Mouse (Mus musculus) hindbrain, embryonic 13.5 days (tissue): Measurements from ENCODE around the gene Hcls1. TPM values are rescaled to one million over a fixed set of nuclear protein-coding genes. Genes with fewer than 3 reads are reported as not detected.

Experiments used
- ATAC-seq: fragments of 200-750 bp; cut with Nextera tagmentation; 2 replicates; pipeline ENCODE4 v1.8.0; 2017; ENCODE audit warnings: moderate TSS enrichment; ENCODE audit not compliant: low FRiP score
- H3K27ac ChIP-seq: fragments of 300-500 bp; sonication (generic); 2 replicates; pipeline ENCODE4 v1.5.1; 2015; ENCODE audit warnings: inconsistent platforms, mild to moderate bottlenecking, moderate library complexity
- H3K27me3 ChIP-seq: fragments of 300-500 bp; sonication (generic); 2 replicates; pipeline ENCODE4 v1.6.1; 2015; ENCODE audit warnings: mild to moderate bottlenecking, inconsistent platforms
- H3K36me3 ChIP-seq: fragments of 300-500 bp; sonication (generic); 2 replicates; pipeline ENCODE4 v1.6.1; 2015; ENCODE audit warnings: mild to moderate bottlenecking, inconsistent platforms
- H3K4me1 ChIP-seq: fragments of 300-500 bp; sonication (generic); replicated peaks from 2 replicates; pipeline ENCODE4 v1.6.1; 2015; ENCODE audit warnings: inconsistent platforms
- H3K4me2 ChIP-seq: fragments of 300-500 bp; sonication (generic); 2 replicates; pipeline ENCODE4 v1.6.1; 2015; ENCODE audit warnings: inconsistent platforms, mild to moderate bottlenecking, moderate library complexity
- H3K4me3 ChIP-seq: fragments of 300-500 bp; sonication (generic); 2 replicates; pipeline ENCODE4 v1.5.1; 2015; ENCODE audit warnings: mild to moderate bottlenecking, inconsistent platforms
- H3K9ac ChIP-seq: fragments of 300-500 bp; sonication (generic); 2 replicates; pipeline ENCODE4 v1.6.1; 2015; ENCODE audit warnings: mild to moderate bottlenecking, inconsistent platforms
- H3K9me3 ChIP-seq: fragments of 300-500 bp; sonication (generic); 2 replicates; pipeline ENCODE4 v1.6.1; 2016; ENCODE audit warnings: inconsistent platforms
- WGBS: fragments of 180-500 bp; shearing (Covaris S2); methylation state at CpG from one replicate; pipeline ENCODE4 v1.1.7; 2015; 5-methylcytosine and 5-hydroxymethylcytosine counted together
- polyA plus RNA-seq: library from polyadenylated mRNA; unstranded; fragments of >200 nt; fragmentation: Nextera tagmentation; extraction: Ambion mirVana; gene quantifications from 2 replicates; pipeline ENCODE4 v1.2.1, GENCODE M21; 2015

The Hcls1 gene
- polyA plus RNA-seq, 1 experiment from 2014 or later, result 2.2 TPM

DNA sequence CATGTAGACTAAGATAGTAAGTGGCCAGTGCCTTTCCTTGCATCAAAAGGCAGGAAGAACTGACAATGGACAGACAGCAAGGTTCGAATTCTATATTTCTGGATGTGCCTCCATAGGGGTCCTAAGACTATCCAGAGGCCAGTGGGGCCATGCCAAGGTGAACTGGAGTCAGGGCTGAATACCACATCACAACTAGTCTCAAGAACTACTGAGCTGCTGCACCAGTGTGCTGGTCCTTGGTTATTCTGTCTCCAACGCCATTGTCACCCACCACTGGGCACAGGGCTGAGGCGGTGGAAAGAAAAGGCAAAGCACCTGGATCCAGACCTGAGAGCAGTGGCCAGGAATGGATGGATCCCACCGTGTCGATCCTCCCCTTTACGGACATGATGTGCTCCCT, 2.2 kb upstream of the Hcls1 start:
- ATAC-seq, result no peak
- Histone ChIP-seq H3K36me3 (peaks cover 62% of the 10 kb centered on the region), H3K27ac (no peak overlapping the region), H3K9me3 (no peaks in the 10 kb centered on the region), H3K27me3 (no peaks in the 10 kb centered on the region), H3K4me2 (no peak overlapping the region), H3K4me3 (no peak overlapping the region), H3K4me1 (no peaks in the 10 kb centered on the region), H3K9ac (no peak overlapping the region)
- WGBS, result 96% methylated on average over 6 of the region's 6 CpGs

GRCm38 (mm10) chr16:36934131-36934840, 497 bp upstream of the Hcls1 start:
- WGBS, result 80% methylated on average over 6 of the region's 6 CpGs
- Histone ChIP-seq H3K4me2 (no peak overlapping the region), H3K27ac (no peak overlapping the region), H3K9me3 (no peaks in the 10 kb centered on the region), H3K9ac (no peak overlapping the region), H3K36me3 (peaks cover 45% of the 10 kb centered on the region), H3K27me3 (no peaks in the 10 kb centered on the region), H3K4me1 (no peaks in the 10 kb centered on the region), H3K4me3 (no peak overlapping the region)
- no peak for ATAC-seq

- WGBS, result 95% methylated on average over 3 of the region's 3 CpGs
- Histone ChIP-seq H3K4me2 (no peak overlapping the region), H3K27me3 (no peaks in the 10 kb centered on the region), H3K4me3 (no peak overlapping the region), H3K27ac (no peak overlapping the region), H3K36me3 (peaks cover 30% of the 10 kb centered on the region), H3K9me3 (no peaks in the 10 kb centered on the region), H3K4me1 (no peaks in the 10 kb centered on the region), H3K9ac (no peak overlapping the region)
- no peak for ATAC-seq
Observed at GRCm38 (mm10) chr16:36935814-36936213, 1.0 kb downstream of the Hcls1 start.

GRCm38 (mm10) chr16:36941137-36941727, 6.4 kb downstream of the Hcls1 start:
- Histone ChIP-seq H3K4me3 (no peak overlapping the region), H3K4me1 (no peaks in the 10 kb centered on the region), H3K27me3 (no peaks in the 10 kb centered on the region), H3K4me2 (no peak overlapping the region), H3K9me3 (no peaks in the 10 kb centered on the region), H3K9ac (no peak overlapping the region), H3K36me3 (no peaks in the 10 kb centered on the region), H3K27ac (no peak overlapping the region)
- ATAC-seq, result no peak
- 77% methylated on average over 6 of the region's 6 CpGs for WGBS

DNA sequence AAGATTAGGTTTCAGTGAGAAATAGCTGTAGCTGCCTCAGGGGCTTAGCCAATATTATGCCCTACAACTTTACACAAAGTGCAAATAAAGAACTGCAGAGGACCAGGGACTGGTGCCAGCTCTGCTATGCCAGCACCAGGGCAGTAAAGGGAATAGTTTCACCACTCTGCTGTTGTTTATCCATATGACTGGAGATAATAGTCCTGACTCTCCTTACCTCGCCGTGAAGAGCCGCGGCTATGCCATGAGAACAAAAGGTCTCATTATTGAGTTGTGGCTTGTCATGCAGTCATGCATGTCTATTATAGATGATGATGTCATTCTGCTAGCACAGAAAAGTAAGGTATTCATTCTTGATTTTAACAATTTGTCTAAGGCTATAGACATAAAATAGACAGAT, 7.1 kb downstream of the Hcls1 start:
- Histone ChIP-seq H3K4me2 (no peak overlapping the region), H3K9ac (no peak overlapping the region), H3K4me3 (no peak overlapping the region), H3K4me1 (no peaks in the 10 kb centered on the region), H3K9me3 (no peaks in the 10 kb centered on the region), H3K27me3 (no peaks in the 10 kb centered on the region), H3K27ac (no peak overlapping the region), H3K36me3 (no peaks in the 10 kb centered on the region)
- ATAC-seq, result no peak
- 65% methylated on average over 4 of the region's 4 CpGs for WGBS

- Histone ChIP-seq H3K4me2 (no peak overlapping the region), H3K4me1 (no peaks in the 10 kb centered on the region), H3K27ac (no peak overlapping the region), H3K36me3 (no peaks in the 10 kb centered on the region), H3K4me3 (no peak overlapping the region), H3K9me3 (no peaks in the 10 kb centered on the region), H3K9ac (no peak overlapping the region), H3K27me3 (no peaks in the 10 kb centered on the region)
- whole genome bisulfite sequencing, result 92% methylated on average over 3 of the region's 3 CpGs
- no peak for ATAC-seq
Observed at GRCm38 (mm10) chr16:36943591-36943990, 8.8 kb downstream of the Hcls1 start.

- H3K4me3 ChIP-seq, result no peak overlapping the region
- ATAC-seq, result no peak
- H3K9ac ChIP-seq, result no peak overlapping the region
- no peaks in the 10 kb centered on the region for H3K36me3 ChIP-seq
- H3K27ac ChIP-seq, result no peak overlapping the region
- H3K9me3 ChIP-seq, result no peaks in the 10 kb centered on the region
- no peaks in the 10 kb centered on the region for H3K27me3 ChIP-seq
- no peaks in the 10 kb centered on the region for H3K4me1 ChIP-seq
- H3K4me2 ChIP-seq, result no peak overlapping the region
- 47% methylated on average over 11 of the region's 12 CpGs for WGBS
Observed at GRCm38 (mm10) chr16:36944895-36945424, 10.2 kb downstream of the Hcls1 start.

DNA sequence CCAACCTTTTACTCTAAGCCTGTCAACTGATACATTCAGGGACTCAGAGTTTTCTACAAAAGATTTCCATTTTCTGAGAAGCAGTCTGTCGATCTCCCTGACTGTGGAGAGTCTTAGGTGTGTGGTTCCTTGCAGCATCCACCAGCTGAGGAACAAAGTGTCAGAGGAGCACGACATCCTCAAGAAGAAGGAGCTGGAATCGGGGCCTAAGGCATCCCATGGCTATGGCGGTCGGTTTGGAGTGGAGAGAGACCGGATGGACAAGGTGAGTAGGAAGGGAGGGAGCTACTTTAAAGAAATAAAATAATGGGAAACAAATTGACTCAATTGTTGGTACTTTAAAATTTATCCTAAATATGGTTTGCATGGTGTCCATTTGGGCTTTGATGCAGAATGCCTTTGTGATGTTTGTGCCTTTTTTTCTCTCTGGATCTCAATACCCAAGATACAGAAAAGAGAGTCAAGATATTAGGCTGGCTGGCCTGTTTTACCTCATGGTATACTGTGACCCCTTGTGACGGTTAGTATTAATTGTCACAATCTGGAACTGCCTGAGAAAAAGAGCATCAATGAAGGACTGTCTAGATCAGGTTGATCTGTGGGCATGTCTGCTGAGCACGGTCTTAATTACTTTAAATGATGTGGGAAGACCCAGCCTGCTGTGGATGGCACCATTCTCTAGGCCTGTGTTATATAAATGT, 11.8 kb downstream of the Hcls1 start:
- Histone ChIP-seq H3K9ac (no peak overlapping the region), H3K4me3 (no peak overlapping the region), H3K27me3 (no peaks in the 10 kb centered on the region), H3K4me1 (no peaks in the 10 kb centered on the region), H3K27ac (no peak overlapping the region), H3K4me2 (no peak overlapping the region), H3K36me3 (no peaks in the 10 kb centered on the region), H3K9me3 (no peaks in the 10 kb centered on the region)
- 86% methylated on average over 8 of the region's 8 CpGs for WGBS
- no peak for ATAC-seq

DNA sequence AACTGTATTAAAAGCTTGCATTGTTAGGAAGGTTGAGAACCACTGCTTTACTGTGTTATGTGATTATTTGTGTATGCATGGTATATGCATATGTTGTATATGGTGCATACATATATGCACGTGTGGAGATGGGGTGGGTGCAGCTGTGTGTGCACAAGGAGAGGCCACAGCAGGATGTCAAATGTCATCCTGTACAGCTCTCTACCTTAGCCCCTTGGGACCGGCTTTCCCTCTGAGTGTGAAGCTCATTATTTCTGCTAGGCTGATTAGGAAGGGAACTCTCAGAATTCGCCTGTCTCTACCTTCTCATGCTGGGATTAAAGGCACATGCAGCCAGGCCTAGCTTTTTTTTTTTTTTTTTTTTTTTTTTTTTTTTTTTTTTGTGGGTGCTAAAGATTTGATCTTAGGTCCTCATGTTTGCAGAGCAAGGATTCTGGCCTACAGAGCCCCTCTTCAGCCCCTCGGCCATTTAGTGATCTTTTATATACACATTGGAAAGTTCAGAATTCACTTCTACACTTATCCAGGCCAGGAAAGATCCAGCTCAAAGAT, 12.9 kb downstream of the Hcls1 start:
- ATAC-seq, result no peak
- H3K4me3 ChIP-seq, result no peak overlapping the region
- WGBS, result 66% methylated on average over 4 of the region's 4 CpGs
- no peak overlapping the region for H3K27ac ChIP-seq
- H3K36me3 ChIP-seq, result no peaks in the 10 kb centered on the region
- H3K4me1 ChIP-seq, result no peaks in the 10 kb centered on the region
- H3K9me3 ChIP-seq, result no peaks in the 10 kb centered on the region
- H3K4me2 ChIP-seq, result no peak overlapping the region
- no peaks in the 10 kb centered on the region for H3K27me3 ChIP-seq
- no peak overlapping the region for H3K9ac ChIP-seq

DNA sequence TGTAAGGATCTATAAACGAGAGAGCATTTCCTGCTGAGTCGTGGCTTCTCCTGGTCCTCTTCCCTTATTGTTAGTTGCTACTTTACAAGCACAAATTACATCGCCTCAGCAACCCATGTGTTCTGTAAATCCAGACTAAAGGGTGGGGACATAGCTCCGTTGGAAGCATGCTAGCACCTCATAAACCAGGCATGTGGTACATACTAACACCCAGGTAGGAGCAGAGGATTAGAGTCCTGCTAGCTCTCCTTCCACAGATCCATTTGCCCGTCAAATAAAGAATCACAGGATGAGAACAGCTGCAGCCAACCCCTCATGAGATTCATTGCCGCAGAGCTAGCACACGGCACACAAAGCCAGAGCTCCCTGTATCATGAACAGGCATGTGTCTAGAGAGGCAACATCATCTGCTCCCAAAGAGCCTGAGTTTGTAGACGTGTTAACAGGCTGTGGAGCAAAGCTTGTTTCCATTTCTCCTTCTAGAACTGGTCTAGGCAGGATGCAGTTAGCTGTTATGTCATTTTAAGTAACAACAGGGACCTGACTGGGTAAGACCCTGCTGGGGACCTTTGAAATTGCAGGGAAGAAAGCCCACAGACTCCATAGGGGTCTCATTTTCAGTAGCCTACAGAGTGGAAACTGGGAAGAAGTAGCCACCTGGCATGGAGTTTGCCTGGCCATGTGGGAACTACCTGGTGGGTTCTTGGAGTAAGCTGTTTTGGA, 15.0 kb downstream of the Hcls1 start:
- no peak overlapping the region for H3K4me3 ChIP-seq
- no peak overlapping the region for H3K27ac ChIP-seq
- 66% methylated on average over 8 of the region's 8 CpGs for WGBS
- H3K4me1 ChIP-seq, result no peaks in the 10 kb centered on the region
- H3K4me2 ChIP-seq, result no peak overlapping the region
- H3K9me3 ChIP-seq, result no peaks in the 10 kb centered on the region
- H3K27me3 ChIP-seq, result no peaks in the 10 kb centered on the region
- H3K36me3 ChIP-seq, result no peaks in the 10 kb centered on the region
- no peak overlapping the region for H3K9ac ChIP-seq
- ATAC-seq, result no peak; the same call in 1 of the 2 replicates

- Histone ChIP-seq H3K36me3 (no peaks in the 10 kb centered on the region), H3K27me3 (no peaks in the 10 kb centered on the region), H3K9me3 (no peaks in the 10 kb centered on the region), H3K27ac (no peak overlapping the region), H3K4me2 (no peak overlapping the region), H3K4me1 (no peaks in the 10 kb centered on the region), H3K9ac (no peak overlapping the region), H3K4me3 (no peak overlapping the region)
- no peak for ATAC-seq
- 28% methylated on average over 4 of the region's 4 CpGs for WGBS
Observed at GRCm38 (mm10) chr16:36951029-36951428, 16.2 kb downstream of the Hcls1 start.

DNA sequence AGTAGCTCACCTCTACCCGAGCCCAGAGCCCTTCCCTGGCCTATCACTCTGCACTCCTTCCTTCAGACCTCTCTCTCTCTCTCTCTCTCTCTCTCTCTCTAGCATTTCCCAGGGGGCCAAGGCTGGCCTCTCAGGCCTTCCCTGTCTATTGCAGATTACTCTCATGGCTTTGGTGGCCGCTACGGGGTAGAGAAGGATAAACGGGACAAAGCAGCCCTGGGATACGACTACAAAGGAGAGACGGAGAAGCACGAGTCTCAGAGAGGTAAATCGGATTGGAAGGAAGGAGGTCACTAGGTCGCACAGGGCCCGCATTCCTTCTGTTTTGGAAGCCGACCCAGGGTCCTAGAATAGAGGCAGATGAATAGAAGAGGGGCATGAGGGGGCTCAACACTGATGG, 20.3 kb downstream of the Hcls1 start:
- no peaks in the 10 kb centered on the region for H3K9me3 ChIP-seq
- no peaks in the 10 kb centered on the region for H3K36me3 ChIP-seq
- ATAC-seq, result no peak
- H3K27ac ChIP-seq, result no peak overlapping the region
- no peaks in the 10 kb centered on the region for H3K27me3 ChIP-seq
- H3K4me3 ChIP-seq, result no peak overlapping the region
- WGBS, result 45% methylated on average over 11 of the region's 11 CpGs
- no peak overlapping the region for H3K9ac ChIP-seq
- H3K4me1 ChIP-seq, result no peaks in the 10 kb centered on the region
- no peak overlapping the region for H3K4me2 ChIP-seq
